Mouse (Mus musculus): ENCODE results near the gene Serpinb1a.

DNA sequence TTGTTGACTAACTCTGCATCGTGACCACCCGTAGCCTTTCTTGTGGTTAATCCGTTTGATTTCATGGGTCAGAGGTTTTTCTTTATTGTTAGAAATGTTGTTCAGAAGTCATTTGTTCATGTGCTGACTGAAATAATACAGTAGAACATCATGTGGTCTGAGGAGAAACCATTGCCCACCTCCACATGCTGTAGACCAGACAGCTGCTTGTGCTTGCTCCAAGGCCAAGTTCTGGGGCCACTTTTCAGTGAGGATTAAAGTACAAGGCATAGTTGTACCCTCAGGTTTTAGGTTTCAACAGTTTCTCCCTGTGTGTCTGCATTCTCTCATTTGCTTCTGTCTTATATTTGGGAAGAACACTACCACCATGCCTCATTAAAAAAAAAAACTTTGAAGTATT is 43.4 kb downstream of the Serpinb1a start:
- TF ChIP-seq GATA1 (IDR thresholded peaks at IDR 0.05; ENCODE audit: borderline replicate concordance, low read length) = no peak
- TF ChIP-seq FLI1 (IDR thresholded peaks at IDR 0.05; ENCODE audit: low read length) = no peak

Data from megakaryocyte, embryonic 14.5 days (primary cell).